Mouse (Mus musculus) testis, postnatal 10 days (tissue): ENCODE measurements around the gene Tgoln1.

Experiments
- DNase-seq: peaks from one replicate; pipeline ENCODE4 v3.0.0; 2021; ENCODE audit warnings: low spot score

The Tgoln1 gene

DNA sequence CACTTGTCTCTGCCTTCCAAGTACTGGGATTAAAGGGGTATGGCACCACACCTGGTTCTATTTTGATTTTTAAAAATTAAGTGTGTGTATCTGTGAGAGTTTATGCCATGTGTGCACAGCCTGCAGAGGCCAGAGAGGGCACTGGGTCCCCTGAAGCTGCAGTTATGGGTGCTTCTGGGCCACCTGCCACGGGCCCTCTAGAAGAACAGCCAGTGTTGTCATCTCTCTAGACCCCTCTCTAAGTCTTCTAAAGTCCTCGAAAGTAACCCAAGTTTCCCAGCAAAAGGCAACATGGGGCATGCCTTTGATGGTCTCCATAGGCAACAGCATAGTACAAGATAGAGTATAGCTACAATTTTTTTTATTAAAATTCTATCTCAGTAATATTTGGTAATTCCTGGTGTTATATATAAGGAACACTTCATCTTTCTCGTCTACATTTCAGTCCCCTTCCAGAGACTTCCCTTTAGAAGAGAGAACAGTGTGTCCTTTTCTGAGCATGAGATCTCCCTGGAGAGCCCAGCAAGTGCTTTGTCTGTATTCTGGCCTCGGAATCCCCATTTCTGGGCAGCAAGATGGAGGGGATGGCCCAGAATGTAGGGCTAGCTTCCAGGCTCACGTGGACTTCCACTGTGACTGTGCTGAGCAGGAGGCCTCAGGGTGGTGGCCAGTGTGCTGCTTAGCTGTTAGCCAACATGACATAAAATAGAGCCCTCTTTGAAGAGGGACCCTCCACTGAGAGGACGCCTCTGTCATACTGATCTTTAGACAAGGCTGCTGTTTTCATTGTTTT, 23.6 kb downstream of the Tgoln1 start:
- no peak for DNase-seq

DNA sequence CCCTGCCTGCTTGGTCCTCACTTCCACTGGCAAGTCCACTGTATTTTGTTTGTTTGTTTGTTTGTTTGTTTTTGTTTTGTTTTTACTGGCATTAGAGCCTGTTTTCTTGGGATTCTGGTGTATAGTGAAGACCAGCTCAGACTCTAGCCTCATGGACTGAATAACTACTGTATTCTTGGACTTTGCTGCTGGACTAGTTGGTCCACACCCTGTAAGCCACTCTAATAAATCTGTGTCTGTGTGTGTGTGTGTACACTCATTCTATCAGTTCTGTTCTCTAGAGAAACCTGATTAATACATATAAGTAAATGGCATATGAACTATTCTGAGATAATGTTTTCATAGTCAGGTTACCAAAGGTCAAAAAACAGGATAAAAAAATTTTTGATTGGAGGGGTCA, 26.7 kb downstream of the Tgoln1 start:
- no peak for DNase-seq

DNA sequence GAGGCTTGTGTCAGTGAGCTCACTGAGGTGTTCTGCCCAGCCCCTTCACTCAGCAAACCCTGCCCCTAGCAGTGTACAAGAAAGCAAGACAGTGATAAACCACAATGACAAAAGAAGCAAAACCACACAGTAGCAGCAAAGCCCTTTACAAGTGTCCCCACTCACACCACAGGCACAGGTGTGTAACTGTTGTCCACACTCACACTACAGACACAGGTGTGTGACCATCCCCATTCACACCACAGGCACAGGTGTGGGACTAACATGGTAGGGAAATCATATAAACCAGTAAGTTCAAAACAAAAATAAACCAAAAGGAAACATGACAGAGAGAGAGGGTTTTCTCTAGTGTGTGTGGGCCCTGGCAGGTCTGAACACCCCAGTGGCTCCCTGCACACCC, 28.5 kb downstream of the Tgoln1 start:
- DNase-seq, result no peak

DNA sequence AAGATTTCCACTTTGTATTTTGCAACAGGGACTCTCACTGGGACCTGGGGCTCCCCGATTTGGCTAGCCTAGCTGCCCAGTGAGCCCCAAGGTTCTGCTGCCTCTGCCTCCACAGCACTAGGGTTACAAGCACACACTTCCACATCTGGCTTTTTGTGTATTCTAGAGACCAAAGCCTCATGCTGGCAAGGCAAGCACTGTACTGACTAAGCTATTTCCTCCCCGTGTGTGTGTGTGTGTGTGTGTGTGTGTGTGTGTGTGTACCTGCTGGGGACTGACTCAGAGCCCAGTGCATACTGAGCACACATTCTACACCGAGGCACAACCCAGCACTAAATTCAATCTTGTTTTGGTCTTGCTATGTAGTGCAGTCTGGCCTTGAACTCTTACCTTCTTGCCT, 30.1 kb downstream of the Tgoln1 start:
- no peak for DNase-seq

DNA sequence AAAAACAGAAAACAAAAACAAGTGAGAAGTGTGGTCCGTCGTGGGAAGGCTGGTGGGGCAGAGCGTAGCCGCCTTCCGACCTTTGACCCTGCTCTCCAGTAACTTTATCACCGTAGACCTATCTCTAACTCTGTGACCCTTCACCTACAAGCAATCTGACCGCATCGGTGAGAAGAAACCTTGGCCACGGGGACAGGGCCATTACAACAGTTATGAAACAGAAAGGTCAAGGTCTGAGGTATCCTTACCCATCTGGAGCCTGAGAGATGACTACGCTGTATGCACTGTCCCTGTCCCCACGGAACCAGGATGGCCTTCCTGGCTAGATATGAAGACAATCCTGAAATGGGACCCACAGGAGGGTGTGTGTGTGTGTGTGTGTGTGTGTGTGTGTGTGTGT, 32.6 kb downstream of the Tgoln1 start:
- no peak for DNase-seq

DNA sequence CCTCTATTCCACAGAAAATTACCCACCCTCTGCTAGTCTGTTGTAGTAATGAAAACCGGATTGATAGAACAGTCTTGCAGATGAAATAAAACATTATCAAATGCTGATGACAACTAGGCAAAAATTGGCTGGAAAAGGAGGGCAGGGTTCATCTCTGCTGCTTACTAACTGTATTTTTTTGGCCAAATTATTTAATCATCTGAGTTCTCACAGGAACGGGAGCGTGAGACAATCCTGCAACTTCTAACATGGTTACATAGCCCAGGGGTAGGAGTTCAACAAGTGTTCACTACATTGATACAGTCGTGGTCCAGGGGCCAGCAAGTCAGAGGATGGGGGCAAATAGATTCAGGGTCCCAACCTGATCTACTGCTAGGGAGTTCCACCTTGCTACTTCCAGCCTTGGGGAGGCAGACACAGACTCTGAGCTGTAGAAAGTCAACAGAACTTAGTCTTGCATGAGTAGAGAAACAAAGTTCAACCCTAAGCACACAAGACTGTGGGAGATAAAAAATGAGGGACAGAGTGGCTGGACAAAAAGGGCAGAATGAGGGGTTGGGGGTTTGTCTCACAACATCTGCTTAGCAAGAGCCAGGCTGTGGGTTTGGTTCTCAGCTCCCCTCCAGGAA, 33.5 kb downstream of the Tgoln1 start:
- no peak for DNase-seq

DNA sequence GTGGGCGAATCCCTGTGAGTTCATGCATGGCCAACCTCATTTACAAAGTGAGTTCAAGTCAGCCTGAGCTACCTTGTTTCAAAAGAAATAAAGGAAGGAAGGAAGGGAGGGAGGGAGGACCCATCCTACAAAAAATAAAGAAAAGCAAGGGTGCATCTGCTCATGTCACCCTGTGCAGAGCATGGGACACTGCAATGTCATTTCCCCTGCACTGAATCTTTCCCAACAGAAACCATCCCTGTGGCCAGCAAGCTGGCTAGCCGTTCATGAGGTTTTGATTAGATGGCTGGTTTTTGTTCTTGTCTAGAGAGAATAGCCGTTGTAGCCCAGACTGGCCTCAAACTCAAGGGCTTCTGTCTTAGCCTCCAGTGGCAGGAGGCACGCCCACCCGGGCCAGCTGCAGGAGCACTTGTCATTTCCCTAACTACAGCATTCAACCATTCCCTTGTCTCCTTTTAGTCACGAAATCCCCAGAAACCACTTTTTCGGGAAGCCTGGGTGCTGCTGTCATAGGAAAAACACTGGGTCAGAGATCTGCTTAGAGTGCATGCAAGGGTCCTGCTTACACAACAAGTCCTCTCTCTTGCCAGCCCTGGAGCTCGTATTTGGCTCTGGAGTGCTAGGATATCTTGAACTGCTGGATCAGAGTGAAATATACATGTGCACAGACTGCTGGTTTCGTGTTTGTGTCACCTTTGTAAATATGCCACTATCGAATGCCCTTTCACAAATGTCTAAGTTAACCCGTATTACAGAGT, 35.0 kb downstream of the Tgoln1 start:
- no peak for DNase-seq

DNA sequence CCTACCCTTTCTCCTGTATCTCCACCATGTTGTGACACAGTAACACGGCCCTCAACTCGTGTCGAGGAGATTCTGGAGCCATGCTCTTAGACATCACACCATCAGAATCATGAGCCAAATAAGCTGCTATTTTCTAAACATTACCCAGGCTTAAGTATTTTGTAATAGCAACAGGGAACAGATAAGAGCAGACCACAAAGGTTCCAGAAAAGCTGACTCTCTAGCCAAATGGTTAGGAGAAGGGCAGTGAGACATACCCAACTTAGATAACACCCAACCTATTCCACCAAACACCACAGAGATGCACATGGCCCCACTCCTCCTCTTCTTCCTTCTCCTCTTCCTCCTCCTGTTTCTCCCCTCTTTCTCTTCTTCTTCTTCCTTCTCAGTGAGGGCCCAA, 40.8 kb downstream of the Tgoln1 start:
- DNase-seq, result no peak

DNA sequence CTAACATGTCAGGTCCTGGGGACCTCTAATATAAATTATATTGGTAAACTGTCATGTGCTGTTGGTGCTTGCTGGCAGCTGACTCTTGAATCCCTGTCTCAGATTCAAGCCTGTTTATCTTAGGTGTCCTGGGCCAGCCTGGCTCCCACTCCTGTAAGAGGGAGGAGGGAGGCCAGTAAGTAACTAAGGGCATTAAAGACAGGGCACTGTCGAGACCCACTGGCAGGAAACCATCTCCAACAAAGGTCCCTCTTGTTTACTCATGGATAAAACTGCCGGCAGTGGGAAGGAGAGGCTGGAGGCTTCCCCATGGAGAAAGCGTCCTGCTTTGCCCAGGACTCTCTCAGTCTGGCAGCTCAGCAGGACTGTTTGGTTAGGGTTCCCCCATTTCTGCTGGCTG, 45.0 kb downstream of the Tgoln1 start:
- no peak for DNase-seq

DNA sequence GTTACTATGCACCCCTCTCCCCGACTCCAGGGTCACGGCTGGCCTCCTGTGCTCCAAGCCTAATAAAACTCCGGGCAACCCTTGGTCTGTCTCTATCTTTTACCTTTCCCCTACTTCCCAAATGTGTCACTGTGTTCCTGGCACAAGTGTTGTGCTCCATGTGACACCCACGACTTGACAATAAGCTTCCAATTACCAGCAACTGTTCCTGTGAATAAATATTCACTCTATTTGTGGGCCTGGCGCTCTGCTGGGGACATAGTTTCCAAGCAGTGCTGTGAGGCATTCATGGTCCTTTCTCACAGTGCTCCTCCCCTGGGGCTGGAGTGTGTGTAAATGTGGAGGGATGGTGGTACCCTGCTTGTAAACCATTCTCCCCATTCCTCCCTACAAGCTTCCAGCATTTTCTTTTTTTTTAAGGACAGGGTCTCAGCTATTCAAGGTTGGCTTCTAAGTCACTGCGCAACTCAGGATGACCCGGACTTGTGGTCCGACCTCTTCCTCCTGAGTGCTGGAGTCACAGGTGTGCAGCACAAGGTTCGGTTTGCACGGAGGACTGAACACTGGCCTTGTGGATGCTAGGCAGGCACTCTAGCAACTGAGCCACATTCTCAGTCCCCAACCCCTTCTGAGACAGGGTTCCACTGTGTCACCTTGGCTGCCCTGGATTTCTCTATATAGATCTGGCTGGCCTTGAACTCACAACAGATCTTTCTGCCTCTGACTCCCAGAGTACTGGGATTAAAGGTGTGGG, 46.0 kb downstream of the Tgoln1 start:
- no peak for DNase-seq

DNA sequence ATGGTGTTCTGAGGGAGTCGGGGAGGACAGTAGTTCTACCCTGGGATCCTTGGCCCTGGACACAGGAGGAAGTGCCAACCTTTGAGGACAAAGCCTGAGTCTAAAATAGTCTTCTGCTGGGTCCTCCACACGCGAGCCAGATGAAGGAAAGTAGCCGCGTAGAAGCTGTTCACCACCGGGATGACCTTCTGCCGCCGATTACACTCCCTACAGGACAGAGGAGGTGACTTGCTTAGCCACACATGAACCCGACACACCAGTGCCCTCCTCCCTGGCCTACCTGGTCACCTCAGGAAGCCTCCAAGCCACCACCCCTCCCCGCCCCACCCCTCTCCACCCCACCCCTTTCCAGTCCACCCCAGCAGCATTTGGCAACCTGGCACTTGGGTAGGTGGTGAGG, 48.1 kb downstream of the Tgoln1 start:
- no peak for DNase-seq

DNA sequence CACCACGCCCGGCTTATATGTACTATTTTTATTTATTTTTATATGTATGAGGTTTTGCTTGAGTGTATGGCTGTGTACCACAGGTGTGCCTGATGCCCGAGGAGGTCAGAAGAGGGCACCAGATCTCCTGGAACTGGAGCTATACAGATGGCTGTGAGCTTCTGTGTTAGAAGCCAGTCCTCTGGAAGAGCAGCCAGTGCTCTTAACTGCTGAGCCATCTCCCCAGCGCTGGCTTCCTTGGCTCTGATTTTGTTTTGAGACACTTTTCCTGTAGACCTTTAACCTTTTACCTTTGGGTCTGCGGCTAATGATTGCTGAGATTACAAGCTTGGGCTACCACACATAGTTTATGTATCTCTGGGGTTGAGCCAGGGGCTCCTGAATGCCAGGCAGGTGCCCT, 49.3 kb downstream of the Tgoln1 start:
- DNase-seq, result no peak

DNA sequence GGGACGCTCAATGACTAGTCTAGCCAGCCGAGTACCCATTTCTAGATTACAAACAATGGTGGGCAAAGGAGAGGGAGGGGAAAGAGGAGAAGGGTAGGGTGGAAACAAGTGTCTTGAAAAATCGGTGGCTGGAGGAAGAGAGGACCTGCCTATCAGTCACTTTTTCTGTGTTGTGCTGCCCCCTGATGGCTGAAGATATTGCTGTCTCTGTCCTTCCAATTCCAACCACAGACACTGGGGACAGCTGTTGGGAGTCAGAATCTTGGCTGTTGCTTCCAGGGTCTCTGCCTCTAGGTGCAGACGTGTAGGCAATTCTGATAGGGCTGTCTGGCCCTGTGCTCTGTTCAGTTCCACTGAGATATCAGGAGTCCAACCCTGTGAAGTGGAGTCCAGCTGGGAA, 50.8 kb downstream of the Tgoln1 start:
- peak; percentile 92 for DNase-seq

DNA sequence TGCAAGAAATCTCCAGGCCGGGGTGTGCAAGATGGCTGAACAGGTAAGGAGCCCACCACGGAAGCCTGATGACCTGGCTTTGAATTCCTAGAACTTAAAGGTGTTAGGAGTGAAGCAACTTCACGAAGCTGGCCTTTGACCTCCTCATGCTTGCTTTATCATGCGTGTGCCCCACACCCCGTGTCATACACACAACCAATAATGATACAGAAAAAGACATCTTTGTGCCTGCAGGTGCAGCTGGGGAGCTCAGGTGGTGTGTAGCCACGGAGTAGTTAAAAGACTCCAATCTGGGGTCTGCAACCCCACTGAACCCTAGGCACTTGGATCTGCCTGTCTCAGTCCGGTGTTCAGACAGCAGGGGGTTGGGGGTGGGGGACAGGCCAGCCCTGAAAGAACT, 51.3 kb downstream of the Tgoln1 start:
- no peak for DNase-seq

DNA sequence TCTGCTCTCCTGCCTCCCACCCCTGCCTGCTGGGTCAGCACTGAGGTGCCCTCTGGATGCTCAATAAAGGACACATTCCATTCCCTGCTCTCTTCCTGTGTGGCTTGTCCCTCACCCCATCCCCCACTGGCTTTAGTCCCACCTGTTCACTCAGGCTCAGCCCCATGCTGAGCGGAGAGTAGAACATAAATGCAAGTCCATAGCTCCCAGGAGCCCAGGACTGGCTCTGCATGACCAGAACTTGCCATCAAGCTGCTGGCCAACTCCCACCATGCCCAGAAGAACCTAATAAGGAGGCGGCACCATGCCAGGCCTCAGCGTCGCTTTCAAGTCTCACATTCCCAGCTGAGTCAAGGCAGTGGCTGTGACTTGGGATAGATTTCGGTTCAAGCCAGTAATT, 53.9 kb downstream of the Tgoln1 start:
- DNase-seq, result no peak

DNA sequence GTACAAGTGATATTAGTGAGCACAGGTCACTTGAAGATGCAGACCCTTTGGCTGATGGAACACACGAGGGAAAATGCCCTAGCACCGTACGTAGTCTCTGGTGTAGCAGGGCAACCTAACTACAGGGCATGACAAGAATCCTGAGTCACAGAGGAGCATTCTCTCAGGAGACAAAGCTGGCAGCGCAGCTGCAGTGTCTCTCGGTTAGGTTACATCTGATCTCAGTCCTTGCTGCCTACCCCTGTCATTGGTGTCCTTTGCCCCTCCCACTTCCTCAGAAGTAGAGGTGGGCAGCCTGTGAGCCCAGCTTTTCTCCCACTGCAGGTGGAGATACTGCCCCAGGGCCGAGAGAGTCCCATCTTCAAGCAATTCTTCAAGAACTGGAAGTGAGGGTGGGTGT, 54.3 kb downstream of the Tgoln1 start:
- no peak for DNase-seq

DNA sequence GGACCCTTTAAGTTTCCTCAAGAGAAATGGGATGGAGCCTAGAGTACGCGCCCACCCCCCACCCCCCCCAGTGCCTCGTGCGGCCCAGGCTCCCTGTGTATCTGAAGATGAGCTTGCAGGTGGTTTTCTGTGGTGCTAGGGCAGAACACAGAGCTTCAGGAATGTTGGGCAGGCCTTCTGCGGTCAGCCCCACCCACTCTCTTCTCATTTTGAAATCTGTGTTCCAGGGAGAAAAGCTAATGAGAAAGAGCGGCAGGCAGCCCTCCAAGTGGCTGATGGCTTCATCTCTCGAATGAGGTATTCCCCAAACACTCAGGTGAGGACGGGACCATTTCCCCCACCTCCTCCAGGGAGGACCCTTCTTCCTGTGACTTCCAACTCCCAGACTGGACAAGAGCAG, 56.0 kb downstream of the Tgoln1 start:
- no peak for DNase-seq
